Mouse (Mus musculus) G1E (cell line): ENCODE measurements around the gene Ttc4. TPM values are rescaled to one million over a fixed set of nuclear protein-coding genes. Genes with fewer than 3 reads are reported as not detected.
A peak's percentile ranks its signal among the peaks of the same experiment; 100 is the strongest.

Experiments used
- ATAC-seq: 2 replicates; pipeline ENCODE4 v1.8.0; 2016; ENCODE audit warnings: mild to moderate bottlenecking; ENCODE audit not compliant: insufficient number of reproducible peaks, poor library complexity, low FRiP score, severe bottlenecking; ENCODE audit errors: extremely low read depth
- DNase-seq: peaks from one replicate; pipeline ENCODE4 v3.0.0; 2012; ENCODE audit warnings: low spot score
- H3K27me3 ChIP-seq: 2 replicates; pipeline ENCODE4 v1.6.1; 2012; ENCODE audit warnings: mild to moderate bottlenecking, low read length, inconsistent platforms; ENCODE audit not compliant: insufficient read depth
- H3K36me3 ChIP-seq: replicated peaks from 2 replicates; pipeline ENCODE3; 2012; ENCODE audit warnings: mild to moderate bottlenecking, inconsistent platforms
- H3K4me1 ChIP-seq: 2 replicates; pipeline ENCODE4 v1.6.1; 2012; ENCODE audit warnings: low read depth, low read length, inconsistent platforms, mixed read lengths; ENCODE audit not compliant: insufficient read depth
- H3K4me3 ChIP-seq: 2 replicates; pipeline ENCODE4 v1.5.1; 2012; ENCODE audit warnings: low read depth, mild to moderate bottlenecking, inconsistent platforms, low read length, moderate library complexity, mixed read lengths
- H3K9me3 ChIP-seq: replicated peaks from 2 replicates; pipeline ENCODE4 v1.6.1; 2012; ENCODE audit warnings: inconsistent platforms
- CTCF ChIP-seq: IDR thresholded peaks from 2 replicates; pipeline ENCODE4 v1.5.1; 2012; ENCODE audit warnings: low read depth, low read length, inconsistent platforms, mixed read lengths
- GATA1 ChIP-seq: IDR thresholded peaks from 2 replicates; pipeline ENCODE4 v1.6.1; 2012; ENCODE audit warnings: borderline replicate concordance, low read length, inconsistent platforms, mixed read lengths
- GATA2 ChIP-seq: IDR thresholded peaks from 2 replicates; pipeline ENCODE4 v1.6.1; 2012; ENCODE audit warnings: low read depth, low read length, inconsistent platforms, borderline replicate concordance
- POLR2AphosphoS5 ChIP-seq: IDR thresholded peaks from 2 replicates; pipeline ENCODE4 v1.6.1; 2012; ENCODE audit warnings: low read depth, low read length, inconsistent platforms; ENCODE audit not compliant: insufficient replicate concordance
- TAL1 ChIP-seq: conservative IDR thresholded peaks from 2 replicates; pipeline ENCODE4 v1.6.1; 2012; ENCODE audit warnings: low read depth, low read length, inconsistent platforms, mixed read lengths
- polyA plus RNA-seq: library from polyadenylated mRNA; stranded (reverse); fragments of >175 nt; gene quantifications from 2 replicates; pipeline ENCODE4 v1.2.3, GENCODE M21; 2012
- total RNA-seq, 2 experiments: library from RNA; stranded (forward) in 1 of 2; stranded (reverse) in 1 of 2; fragments of 200-1000 nt in 1 of 2; fragments of >200 nt in 1 of 2; fragmentation: Nextera tagmentation in 1 of 2; gene quantifications; 2 replicates each; pipeline ENCODE4 v1.2.3; 2014 to 2017

Gene Ttc4
- total and polyA plus RNA-seq, 3 experiments, result 16.6 to 73.6 (median 58.7) TPM

- H3K4me3 ChIP-seq, result no peak overlapping the region
- ATAC-seq, result no peak
- no peaks in the 10 kb centered on the region for H3K4me1 ChIP-seq
- DNase-seq, result no peak
- H3K36me3 ChIP-seq, result no peaks in the 10 kb centered on the region
- TF ChIP-seq GATA1, result no peak
- TF ChIP-seq CTCF, result no peak
- TF ChIP-seq POLR2AphosphoS5, result no peak
- TF ChIP-seq GATA2, result no peak
- TF ChIP-seq TAL1, result no peak
- H3K27me3 ChIP-seq, result peaks cover 37% of the 10 kb centered on the region
- no peaks in the 10 kb centered on the region for H3K9me3 ChIP-seq
Observed at GRCm38 (mm10) chr4:106644218-106644610, 34.5 kb downstream of the Ttc4 start.

- no peak for DNase-seq
- H3K36me3 ChIP-seq, result no peaks in the 10 kb centered on the region
- TF ChIP-seq POLR2AphosphoS5, result no peak
- no peak for TF ChIP-seq TAL1
- TF ChIP-seq CTCF, result no peak
- no peaks in the 10 kb centered on the region for H3K9me3 ChIP-seq
- H3K4me3 ChIP-seq, result no peak overlapping the region
- H3K27me3 ChIP-seq, result peaks cover 42% of the 10 kb centered on the region
- no peak for ATAC-seq
- no peaks in the 10 kb centered on the region for H3K4me1 ChIP-seq
Observed at GRCm38 (mm10) chr4:106643483-106644217, 35.1 kb downstream of the Ttc4 start.

GRCm38 (mm10) chr4:106634086-106634479 is 44.7 kb downstream of the Ttc4 start:
- H3K4me3 ChIP-seq, result no peak overlapping the region
- no peaks in the 10 kb centered on the region for H3K9me3 ChIP-seq
- ATAC-seq (no peak), DNase-seq (no peak)
- peaks cover 57% of the 10 kb centered on the region for H3K27me3 ChIP-seq
- TF ChIP-seq TAL1 (no peak), CTCF (no peak), GATA2 (no peak), POLR2AphosphoS5 (no peak), GATA1 (no peak)
- no peaks in the 10 kb centered on the region for H3K4me1 ChIP-seq
- no peaks in the 10 kb centered on the region for H3K36me3 ChIP-seq

- Histone ChIP-seq H3K4me3 (no peak overlapping the region), H3K36me3 (no peaks in the 10 kb centered on the region), H3K27me3 (peaks cover 57% of the 10 kb centered on the region), H3K4me1 (no peaks in the 10 kb centered on the region), H3K9me3 (no peaks in the 10 kb centered on the region)
- TF ChIP-seq POLR2AphosphoS5, result no peak
- TF ChIP-seq CTCF, result no peak
- TF ChIP-seq GATA1, result no peak
- TF ChIP-seq TAL1, result no peak
- no peak for TF ChIP-seq GATA2
- ATAC-seq (no peak), DNase-seq (no peak)
Observed at GRCm38 (mm10) chr4:106633281-106634085, 45.3 kb downstream of the Ttc4 start.

GRCm38 (mm10) chr4:106632313-106632712 is 46.4 kb downstream of the Ttc4 start:
- Histone ChIP-seq H3K36me3 (no peaks in the 10 kb centered on the region), H3K27me3 (peaks cover 56% of the 10 kb centered on the region), H3K4me3 (no peak overlapping the region), H3K9me3 (no peaks in the 10 kb centered on the region), H3K4me1 (no peaks in the 10 kb centered on the region)
- no peak for TF ChIP-seq TAL1
- TF ChIP-seq CTCF, result no peak
- no peak for TF ChIP-seq POLR2AphosphoS5
- no peak for TF ChIP-seq GATA1
- TF ChIP-seq GATA2, result no peak
- DNase-seq (no peak), ATAC-seq (no peak)

- Histone ChIP-seq H3K4me3 (no peak overlapping the region), H3K9me3 (no peaks in the 10 kb centered on the region), H3K36me3 (no peaks in the 10 kb centered on the region), H3K4me1 (no peaks in the 10 kb centered on the region), H3K27me3 (peaks cover 39% of the 10 kb centered on the region)
- no peak; the same call in 1 of the 2 replicates for ATAC-seq
- no peak for TF ChIP-seq TAL1
- no peak for TF ChIP-seq GATA1
- no peak for TF ChIP-seq GATA2
- TF ChIP-seq CTCF, result peak; percentile 82
- TF ChIP-seq POLR2AphosphoS5, result no peak
- DNase-seq, result peak; percentile 37
Observed at GRCm38 (mm10) chr4:106630333-106631220, 48.2 kb downstream of the Ttc4 start.
